Mouse (Mus musculus) intestine, embryonic 16.5 days (tissue): ENCODE measurements at regions not wholly inside any gene's neighbourhood (a gene's known extent, or its start where the extent isn't known, plus 50 kb on each side); places are given as distances from the start of the nearest gene placed in this dataset.

Experiments
- ATAC-seq: fragments of 200-750 bp; cut with Nextera tagmentation; 2 replicates; pipeline ENCODE4 v1.8.0; 2017; ENCODE audit warnings: moderate TSS enrichment, moderate library complexity
- H3K27ac ChIP-seq: fragments of 300-500 bp; sonication (generic); 2 replicates; pipeline ENCODE4 v1.5.1; 2014; ENCODE audit warnings: mild to moderate bottlenecking, low read length
- H3K27me3 ChIP-seq: fragments of 300-500 bp; sonication (generic); replicated peaks from 2 replicates; pipeline ENCODE4 v1.6.1; 2014; ENCODE audit warnings: low read length, control low read depth, mixed read lengths; ENCODE audit not compliant: control insufficient read depth, insufficient read depth
- H3K36me3 ChIP-seq: fragments of 300-500 bp; sonication (generic); 2 replicates; pipeline ENCODE4 v1.6.1; 2014; ENCODE audit warnings: low read length, control low read depth; ENCODE audit not compliant: control insufficient read depth, insufficient read depth
- H3K4me1 ChIP-seq: fragments of 300-500 bp; sonication (generic); 2 replicates; pipeline ENCODE4 v1.6.1; 2014; ENCODE audit warnings: low read length, control low read depth, mixed read lengths; ENCODE audit not compliant: control insufficient read depth, insufficient read depth
- H3K4me2 ChIP-seq: fragments of 300-500 bp; sonication (generic); 2 replicates; pipeline ENCODE4 v1.6.1; 2014; ENCODE audit warnings: low read depth, low read length, control low read depth
- H3K4me3 ChIP-seq: fragments of 300-500 bp; sonication (generic); 2 replicates; pipeline ENCODE4 v1.5.1; 2014; ENCODE audit warnings: mild to moderate bottlenecking, low read length
- H3K9ac ChIP-seq: fragments of 300-500 bp; sonication (generic); 2 replicates; pipeline ENCODE4 v1.6.1; 2014; ENCODE audit warnings: low read depth, low read length
- H3K9me3 ChIP-seq: fragments of 300-500 bp; sonication (generic); 2 replicates; pipeline ENCODE4 v1.6.1; 2016; ENCODE audit warnings: low read length, control low read depth; ENCODE audit not compliant: control insufficient read depth
- WGBS: fragments of 180-500 bp; shearing (Covaris S2); extraction: QIAGEN DNeasy Blood & Tissue Kit; methylation state at CpG from one replicate; pipeline ENCODE4 v1.1.7; 2014; 5-methylcytosine and 5-hydroxymethylcytosine counted together

- Histone ChIP-seq H3K36me3 (no peaks in the 10 kb centered on the region), H3K9me3 (no peaks in the 10 kb centered on the region), H3K4me2 (no peak overlapping the region), H3K27me3 (no peaks in the 10 kb centered on the region), H3K4me3 (no peak overlapping the region), H3K4me1 (no peaks in the 10 kb centered on the region), H3K9ac (no peak overlapping the region), H3K27ac (no peak overlapping the region)
- no peak for ATAC-seq
- WGBS, result 86% methylated on average over 4 of the region's 4 CpGs
These were observed 422.2 kb downstream of the Actr3 start for GRCm38 (mm10) chr1:125013301-125013700.

DNA sequence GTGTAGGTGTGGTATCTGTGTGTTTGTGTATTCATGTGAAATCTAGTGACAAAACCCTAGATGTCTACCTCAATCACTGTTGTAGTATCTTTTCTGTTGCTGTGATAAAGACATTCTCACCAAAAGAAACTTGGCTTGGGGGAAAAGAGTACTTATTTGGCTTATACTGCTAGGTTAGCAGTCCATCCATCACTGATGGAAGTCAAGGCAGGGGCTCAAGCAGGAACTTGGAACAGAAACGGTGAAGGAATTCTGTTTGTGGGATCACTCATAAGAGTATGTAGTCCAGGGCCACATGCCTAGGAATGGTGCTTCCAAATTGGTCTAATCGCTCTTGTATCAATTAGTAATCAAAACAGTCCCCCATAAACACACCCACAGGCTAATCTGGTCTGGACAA, 423.6 kb downstream of the Actr3 start:
- 74% methylated on average over 2 of the region's 2 CpGs for WGBS
- Histone ChIP-seq H3K27ac (no peak overlapping the region), H3K4me2 (no peak overlapping the region), H3K36me3 (no peaks in the 10 kb centered on the region), H3K9me3 (no peaks in the 10 kb centered on the region), H3K27me3 (no peaks in the 10 kb centered on the region), H3K4me1 (no peaks in the 10 kb centered on the region), H3K4me3 (no peak overlapping the region), H3K9ac (no peak overlapping the region)
- no peak for ATAC-seq

- WGBS, result 55% methylated on average over 1 of the region's 1 CpGs
- H3K27ac ChIP-seq, result no peak overlapping the region
- H3K4me3 ChIP-seq, result no peak overlapping the region
- H3K4me1 ChIP-seq, result no peaks in the 10 kb centered on the region
- H3K9me3 ChIP-seq, result no peaks in the 10 kb centered on the region
- no peak overlapping the region for H3K4me2 ChIP-seq
- H3K36me3 ChIP-seq, result no peaks in the 10 kb centered on the region
- H3K27me3 ChIP-seq, result no peaks in the 10 kb centered on the region
- H3K9ac ChIP-seq, result no peak overlapping the region
- no peak for ATAC-seq
These were observed 437.9 kb downstream of the Actr3 start for GRCm38 (mm10) chr1:124997577-124997976.

DNA sequence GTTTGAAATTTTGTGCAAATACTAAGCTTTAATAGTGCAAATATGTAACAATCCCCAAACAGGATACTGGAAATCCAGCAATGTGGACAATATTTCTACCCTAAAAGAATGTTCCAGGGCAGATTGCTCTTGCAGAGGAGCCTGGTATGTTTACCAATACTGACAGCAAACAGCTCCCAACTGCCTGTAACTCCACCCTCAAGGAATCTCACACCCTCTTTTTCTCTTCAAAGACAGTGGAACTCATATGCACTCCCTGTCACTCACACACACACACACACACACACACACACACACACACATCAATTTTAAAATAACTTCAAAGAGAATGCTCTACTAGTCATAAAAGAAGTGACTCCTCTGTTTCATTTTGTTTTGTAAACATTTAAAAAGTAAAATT, 484.7 kb downstream of the Actr3 start:
- H3K4me3 ChIP-seq, result no peak overlapping the region
- no peak overlapping the region for H3K9ac ChIP-seq
- H3K4me1 ChIP-seq, result no peaks in the 10 kb centered on the region
- H3K27me3 ChIP-seq, result no peaks in the 10 kb centered on the region
- no peak for ATAC-seq
- H3K4me2 ChIP-seq, result no peak overlapping the region
- H3K36me3 ChIP-seq, result no peaks in the 10 kb centered on the region
- no peaks in the 10 kb centered on the region for H3K9me3 ChIP-seq
- no peak overlapping the region for H3K27ac ChIP-seq

DNA sequence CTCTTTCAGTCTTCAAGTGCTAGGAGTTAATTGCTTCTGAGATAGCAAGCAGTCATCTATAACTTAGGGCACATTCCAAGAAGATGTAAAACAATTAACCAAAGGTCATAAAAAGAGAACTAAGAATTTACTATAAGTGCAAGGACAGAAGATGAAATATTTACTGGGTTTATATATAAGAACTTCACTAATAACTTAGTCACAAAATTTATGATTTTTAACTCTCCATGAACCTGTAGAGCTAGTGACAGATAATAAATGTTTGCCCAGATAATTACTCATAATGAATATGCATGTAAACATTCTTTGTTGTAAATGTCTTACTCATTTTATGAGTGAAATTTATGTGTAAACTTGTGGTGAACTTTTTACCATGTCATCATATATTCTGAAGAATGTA, 531.2 kb downstream of the Actr3 start:
- no peak overlapping the region for H3K4me3 ChIP-seq
- H3K9ac ChIP-seq, result no peak overlapping the region
- no peaks in the 10 kb centered on the region for H3K27me3 ChIP-seq
- no peaks in the 10 kb centered on the region for H3K4me1 ChIP-seq
- H3K36me3 ChIP-seq, result no peaks in the 10 kb centered on the region
- H3K4me2 ChIP-seq, result no peak overlapping the region
- no peaks in the 10 kb centered on the region for H3K9me3 ChIP-seq
- no peak for ATAC-seq
- no peak overlapping the region for H3K27ac ChIP-seq

DNA sequence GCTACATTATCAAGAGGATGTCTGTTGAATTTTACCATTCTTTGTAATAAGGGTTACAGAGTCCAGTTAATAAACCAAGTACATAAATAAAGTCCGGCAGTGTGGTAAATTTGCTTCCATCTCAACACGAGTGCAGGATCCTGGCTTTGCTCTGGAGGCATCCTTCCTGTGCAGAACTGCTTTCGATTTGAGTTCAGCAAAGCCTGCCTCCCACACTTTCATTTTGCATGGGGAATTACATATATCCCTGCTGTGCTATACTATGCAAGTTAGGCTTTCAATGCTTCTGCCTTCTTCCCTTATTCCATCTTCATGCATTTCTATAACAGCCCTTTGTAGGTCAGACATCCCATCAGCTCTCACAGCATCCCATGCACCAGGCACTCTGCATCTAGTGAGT, 564.4 kb downstream of the Actr3 start:
- Histone ChIP-seq H3K36me3 (no peaks in the 10 kb centered on the region), H3K9me3 (no peaks in the 10 kb centered on the region), H3K27me3 (no peaks in the 10 kb centered on the region), H3K4me1 (no peaks in the 10 kb centered on the region), H3K4me2 (no peak overlapping the region), H3K4me3 (no peak overlapping the region), H3K27ac (no peak overlapping the region), H3K9ac (no peak overlapping the region)
- ATAC-seq, result no peak
- 89% methylated on average over 3 of the region's 3 CpGs for WGBS

DNA sequence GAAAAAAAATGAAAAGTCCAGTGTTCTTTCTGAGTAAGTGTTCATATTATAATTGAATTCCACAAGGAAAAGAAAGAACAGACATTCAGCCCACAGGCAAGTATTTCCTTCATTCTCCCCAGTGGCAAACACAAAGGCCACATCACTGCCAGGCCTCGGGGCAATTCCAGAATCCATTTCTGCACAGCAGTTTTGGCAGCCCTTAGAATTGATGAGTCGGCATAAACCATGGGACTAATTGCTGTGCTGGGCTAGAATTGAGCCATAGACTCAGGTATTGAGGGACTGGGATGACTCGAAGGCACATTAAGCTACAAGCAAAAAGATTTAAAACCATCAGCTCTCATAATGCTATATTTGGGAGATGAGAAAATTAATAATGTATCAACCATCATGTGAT, 569.3 kb downstream of the Actr3 start:
- Histone ChIP-seq H3K36me3 (no peaks in the 10 kb centered on the region), H3K4me2 (no peak overlapping the region), H3K4me3 (no peak overlapping the region), H3K27ac (no peak overlapping the region), H3K9ac (no peak overlapping the region), H3K27me3 (no peaks in the 10 kb centered on the region), H3K9me3 (no peaks in the 10 kb centered on the region), H3K4me1 (no peaks in the 10 kb centered on the region)
- 75% methylated on average over 3 of the region's 3 CpGs for WGBS
- ATAC-seq, result no peak

GRCm38 (mm10) chr1:124845681-124846080, 589.8 kb downstream of the Actr3 start:
- ATAC-seq, result no peak
- WGBS, result 45% methylated on average over 6 of the region's 6 CpGs
- no peak overlapping the region for H3K27ac ChIP-seq

DNA sequence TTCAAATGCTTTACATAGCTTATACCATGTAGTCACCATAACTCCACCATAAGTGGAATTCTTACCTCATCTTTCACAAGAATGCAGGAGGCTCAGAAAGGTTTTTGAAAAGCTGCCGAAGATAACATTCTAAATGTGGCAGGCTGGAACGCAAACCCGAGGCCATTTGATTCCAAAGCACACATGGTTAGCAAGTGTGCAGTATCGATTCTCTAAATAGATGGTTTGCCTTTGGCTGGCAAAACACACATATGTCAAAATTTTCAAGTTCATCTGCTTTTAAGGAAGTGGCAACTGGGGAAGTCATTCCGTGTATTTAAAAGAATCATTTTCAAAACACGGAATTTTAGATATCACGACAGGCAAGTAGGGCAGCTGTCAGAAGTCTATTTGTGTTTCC, 609.8 kb downstream of the Actr3 start:
- no peaks in the 10 kb centered on the region for H3K36me3 ChIP-seq
- H3K4me2 ChIP-seq, result no peak overlapping the region
- H3K27ac ChIP-seq, result no peak overlapping the region
- H3K9ac ChIP-seq, result no peak overlapping the region
- no peaks in the 10 kb centered on the region for H3K9me3 ChIP-seq
- H3K4me3 ChIP-seq, result no peak overlapping the region
- H3K27me3 ChIP-seq, result no peaks in the 10 kb centered on the region
- WGBS, result 87% methylated on average over 7 of the region's 7 CpGs
- no peaks in the 10 kb centered on the region for H3K4me1 ChIP-seq
- ATAC-seq, result no peak

More at GRCm38 (mm10) chr1:124845681-124846080, 589.8 kb downstream of the Actr3 start:
- Histone ChIP-seq H3K36me3 (no peaks in the 10 kb centered on the region), H3K4me2 (no peak overlapping the region), H3K9ac (no peak overlapping the region), H3K4me3 (no peak overlapping the region), H3K4me1 (no peaks in the 10 kb centered on the region), H3K9me3 (no peaks in the 10 kb centered on the region), H3K27me3 (no peaks in the 10 kb centered on the region)

GRCm38 (mm10) chr1:124793026-124793425, 642.5 kb downstream of the Actr3 start:
- Histone ChIP-seq H3K27me3 (no peaks in the 10 kb centered on the region), H3K27ac (no peak overlapping the region), H3K36me3 (no peaks in the 10 kb centered on the region), H3K4me3 (no peak overlapping the region), H3K9me3 (no peaks in the 10 kb centered on the region; the same call in 1 of the 2 replicates), H3K4me2 (no peak overlapping the region), H3K9ac (no peak overlapping the region), H3K4me1 (no peaks in the 10 kb centered on the region)
- 64% methylated on average over 2 of the region's 2 CpGs for WGBS
- no peak for ATAC-seq
